Mouse (Mus musculus): ENCODE data around the gene Podxl2.

GRCm38 (mm10) chr6:88812886-88813285 is 62.0 kb downstream of the Podxl2 start:
- TF ChIP-seq CTCF (conservative IDR thresholded peaks at IDR 0.05; ENCODE audit: insufficient read depth, insufficient read length, low read depth, low read length) = peak; percentile 51
- TF ChIP-seq POLR2A (IDR thresholded peaks at IDR 0.05; ENCODE audit: low read depth, low read length) = no peak

Measured in kidney, adult 2 months (tissue).